Mouse (Mus musculus) embryo, embryonic 10.5 days (tissue): Measurements from ENCODE around the gene Cdh3.
A peak's percentile ranks its signal among the peaks of the same experiment; 100 is the strongest.
"Not testable (repeated sequence)": the region's sequence is repeated elsewhere in the genome, so short reads cannot be mapped to it uniquely, and the experiment has no call there.

Experiments
- DNase-seq: peaks from one replicate; pipeline ENCODE4 v3.0.0-alpha.2; 2015; ENCODE audit warnings: low spot score

The Cdh3 gene

GRCm38 (mm10) chr8:106571551-106572172 is 61.0 kb downstream of the Cdh3 start:
- DNase-seq = no peak

- DNase-seq = not testable (repeated sequence)
Measured at GRCm38 (mm10) chr8:106572175-106572574, 61.5 kb downstream of the Cdh3 start.

GRCm38 (mm10) chr8:106573168-106573567 is 62.5 kb downstream of the Cdh3 start, which contains the start of gene Gm10073:
Gm10073 (minus strand) TSS chr8:106573461.
- not testable (repeated sequence) for DNase-seq

DNA sequence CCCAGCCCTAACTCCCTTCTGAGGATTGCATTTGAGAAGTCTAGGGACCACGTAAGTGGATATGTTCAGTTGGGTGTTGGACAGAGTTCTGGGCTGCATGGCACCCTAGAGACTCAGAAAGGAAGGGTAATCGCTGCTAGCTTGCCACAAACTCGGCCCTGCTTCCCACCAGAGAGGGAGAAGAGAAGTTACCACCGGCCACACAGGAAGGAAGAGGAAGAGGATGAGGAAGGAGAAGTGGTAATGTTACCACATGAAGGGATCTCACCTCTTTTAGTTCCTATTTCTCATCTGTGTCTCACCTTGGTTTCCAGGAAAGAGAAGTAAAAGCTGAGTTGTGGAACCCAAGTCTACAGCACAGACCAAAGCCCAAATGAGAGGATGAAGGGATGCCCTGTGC is 63.6 kb downstream of the Cdh3 start:
- no peak for DNase-seq

GRCm38 (mm10) chr8:106576849-106577555 is 66.3 kb downstream of the Cdh3 start:
- no peak for DNase-seq

- no peak for DNase-seq
Measured at GRCm38 (mm10) chr8:106579510-106579909, 68.8 kb downstream of the Cdh3 start.

DNA sequence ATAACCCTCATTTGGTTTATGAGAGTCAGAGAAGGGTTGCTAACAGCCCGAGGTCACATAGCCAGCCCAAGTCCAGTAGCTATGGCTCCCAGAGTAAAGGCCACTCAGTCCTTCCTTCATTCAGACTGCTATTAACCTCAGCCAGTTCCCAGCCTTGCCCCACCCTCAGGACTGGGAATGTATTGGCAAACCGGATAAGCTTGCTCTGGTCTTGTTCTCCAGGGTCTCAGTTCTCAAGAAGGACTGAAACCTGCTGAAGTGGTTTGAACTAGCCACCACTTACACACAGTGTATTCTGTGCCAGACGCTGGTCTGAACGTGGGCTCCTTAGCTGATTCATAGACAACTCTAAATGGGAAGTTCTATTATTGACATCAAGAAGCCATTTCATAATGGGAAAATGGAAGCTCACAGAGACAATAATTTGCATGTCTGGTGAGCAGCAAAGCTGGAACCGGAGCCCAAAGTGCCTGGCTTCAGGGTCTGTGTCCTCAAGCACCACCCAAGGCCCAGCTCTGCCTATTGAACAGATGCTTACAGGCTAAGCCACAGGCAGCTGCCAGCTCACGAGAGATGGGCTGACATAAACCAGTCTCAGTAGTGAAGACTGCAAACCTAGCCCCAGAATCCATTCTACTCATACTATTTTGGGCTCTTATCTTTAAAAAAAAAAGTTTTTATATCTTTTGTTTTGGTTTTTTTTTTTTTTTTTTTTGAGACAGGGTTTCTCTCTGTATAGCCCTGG is 70.8 kb downstream of the Cdh3 start:
- no peak for DNase-seq

GRCm38 (mm10) chr8:106584942-106585670 is 74.4 kb downstream of the Cdh3 start:
- no peak for DNase-seq

GRCm38 (mm10) chr8:106585671-106586037 is 75.0 kb downstream of the Cdh3 start:
- DNase-seq = no peak

DNA sequence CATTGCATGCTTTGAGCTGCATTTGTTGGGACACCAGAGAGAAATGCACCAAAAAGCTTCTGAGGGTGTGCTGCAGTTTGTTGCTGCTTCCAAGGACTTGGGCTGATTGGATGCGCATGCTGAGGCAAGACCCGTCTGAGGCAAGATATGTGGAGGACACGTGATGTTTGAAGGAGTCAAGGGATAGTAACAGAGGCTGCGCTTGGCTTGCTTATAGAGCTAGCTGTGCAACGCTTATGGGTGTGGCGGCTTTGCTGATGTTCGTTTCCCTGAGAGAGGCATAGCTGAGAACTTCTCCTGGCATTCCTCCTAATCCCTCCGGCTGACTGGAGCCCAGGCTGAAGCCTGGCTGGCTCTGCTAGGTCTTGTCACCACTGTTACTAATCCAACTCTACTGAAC is 76.2 kb downstream of the Cdh3 start:
- no peak for DNase-seq

DNA sequence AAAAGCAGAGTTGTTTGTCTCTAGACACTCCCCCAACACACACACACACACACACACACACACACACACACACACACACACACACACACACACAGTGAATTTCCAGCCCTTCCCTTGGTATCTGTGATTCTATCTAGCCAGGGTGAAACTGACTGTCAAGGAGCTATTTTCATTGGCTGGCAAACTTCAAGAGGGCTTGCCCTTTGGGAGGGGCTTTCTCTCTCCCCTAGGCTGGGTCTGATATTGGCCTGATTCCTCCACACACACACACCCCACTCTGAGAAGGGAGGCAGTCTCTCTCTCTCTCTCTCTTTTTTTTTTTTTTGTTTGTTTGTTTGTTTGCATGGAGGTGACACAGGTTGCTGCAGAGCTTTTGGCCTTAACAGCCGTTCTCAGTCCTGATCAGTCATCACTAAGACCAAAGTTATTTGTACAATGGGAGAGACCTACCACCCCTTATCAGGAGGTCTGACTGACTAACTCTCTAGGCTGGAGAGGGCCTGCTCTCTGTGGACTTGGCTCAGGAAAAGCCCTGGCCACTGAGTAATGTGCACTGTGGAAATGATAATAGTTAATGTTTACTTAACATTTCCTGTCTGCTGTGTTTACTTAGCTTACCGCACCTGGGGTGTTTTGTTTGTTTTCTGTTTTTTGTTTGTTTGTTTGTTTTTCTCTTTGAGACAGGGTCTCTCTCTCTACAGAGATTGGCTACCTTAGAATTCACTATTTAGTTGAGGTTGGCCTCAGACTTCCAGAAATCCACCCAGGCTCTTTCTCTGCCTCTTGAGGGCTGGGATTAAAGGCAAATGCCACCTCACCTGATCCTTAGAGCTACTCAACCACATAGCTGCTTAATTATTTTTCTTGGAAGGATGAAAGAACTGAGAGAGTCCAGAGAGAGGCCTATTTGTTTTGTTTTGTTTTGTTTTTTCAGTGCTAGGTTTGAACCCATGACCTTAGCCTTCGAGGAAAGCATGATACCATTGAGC is 78.0 kb downstream of the Cdh3 start:
- DNase-seq = no peak

DNA sequence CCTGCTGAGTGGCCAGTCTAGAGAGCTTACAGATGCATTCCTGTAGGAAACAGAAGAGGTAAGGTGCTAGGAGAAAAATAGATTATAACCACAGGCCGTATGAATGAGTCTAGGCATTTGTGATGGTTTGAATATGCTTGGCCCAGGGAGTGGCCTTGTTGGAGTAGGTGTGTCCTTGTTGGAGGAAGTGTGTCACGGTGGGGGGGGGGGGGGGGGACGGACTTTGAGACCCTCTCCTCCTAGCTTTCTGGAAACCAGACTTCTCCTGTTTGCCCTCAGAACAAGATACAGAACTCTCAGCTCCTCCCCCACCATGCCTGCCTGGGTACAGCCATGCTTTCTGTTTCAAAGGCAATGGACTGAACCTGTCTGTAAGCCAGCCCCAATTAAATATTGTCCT is 81.8 kb downstream of the Cdh3 start:
- DNase-seq = no peak

DNA sequence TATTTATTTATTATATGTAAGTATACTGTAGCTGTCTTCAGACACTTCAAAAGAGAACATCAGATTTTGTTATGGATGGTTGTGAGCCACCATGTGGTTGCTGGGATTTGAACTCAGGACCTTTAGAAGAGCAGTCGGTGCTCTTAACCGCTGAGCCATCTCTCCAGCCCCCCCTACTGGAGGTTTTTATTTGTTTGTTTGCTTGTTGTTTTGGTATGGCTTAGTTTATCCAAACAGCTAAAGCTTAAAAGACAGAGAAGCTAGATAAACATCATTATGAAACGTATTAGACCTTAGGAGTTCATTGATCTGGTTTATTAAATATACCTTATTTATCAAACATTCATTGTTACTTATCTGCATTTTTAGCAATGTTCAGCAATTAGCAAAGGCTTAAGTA is 84.9 kb downstream of the Cdh3 start:
- not testable (repeated sequence) for DNase-seq

GRCm38 (mm10) chr8:106597067-106597466 is 86.4 kb downstream of the Cdh3 start:
- DNase-seq = no peak

DNA sequence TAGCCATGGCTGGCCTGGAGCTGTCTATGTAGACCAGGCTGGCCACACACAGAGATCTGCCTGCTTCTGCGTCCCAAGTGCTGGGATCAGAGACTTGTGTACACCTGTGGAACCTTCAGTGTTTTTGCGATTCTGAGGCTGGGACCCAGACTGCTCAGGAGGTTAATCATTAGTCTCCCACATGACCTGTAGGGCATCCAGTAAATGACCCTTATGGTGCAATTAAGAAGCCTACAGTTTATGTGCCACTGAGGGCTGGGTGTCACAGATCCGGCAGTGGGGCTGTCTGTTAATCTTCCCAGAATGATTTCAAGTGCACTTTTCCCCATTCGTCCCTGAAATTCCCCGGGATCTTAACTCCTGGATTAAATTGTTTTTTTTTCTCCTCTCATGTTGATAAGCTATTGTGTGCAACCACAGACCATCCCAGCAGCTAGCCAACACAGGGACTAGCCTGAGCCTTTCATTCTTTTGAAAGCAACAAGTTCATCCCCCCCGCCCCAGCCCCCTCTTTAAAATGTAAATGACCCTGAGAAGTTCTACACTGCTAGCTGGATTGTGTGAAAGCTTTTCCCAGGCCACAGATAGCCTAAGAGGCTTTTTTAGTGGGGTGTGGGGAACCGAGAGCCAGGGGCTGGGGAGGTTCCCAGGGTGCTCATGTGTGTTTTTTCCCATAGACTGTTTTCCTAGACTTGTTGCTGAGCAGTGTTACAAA is 88.7 kb downstream of the Cdh3 start:
- peak; percentile 44 for DNase-seq

DNA sequence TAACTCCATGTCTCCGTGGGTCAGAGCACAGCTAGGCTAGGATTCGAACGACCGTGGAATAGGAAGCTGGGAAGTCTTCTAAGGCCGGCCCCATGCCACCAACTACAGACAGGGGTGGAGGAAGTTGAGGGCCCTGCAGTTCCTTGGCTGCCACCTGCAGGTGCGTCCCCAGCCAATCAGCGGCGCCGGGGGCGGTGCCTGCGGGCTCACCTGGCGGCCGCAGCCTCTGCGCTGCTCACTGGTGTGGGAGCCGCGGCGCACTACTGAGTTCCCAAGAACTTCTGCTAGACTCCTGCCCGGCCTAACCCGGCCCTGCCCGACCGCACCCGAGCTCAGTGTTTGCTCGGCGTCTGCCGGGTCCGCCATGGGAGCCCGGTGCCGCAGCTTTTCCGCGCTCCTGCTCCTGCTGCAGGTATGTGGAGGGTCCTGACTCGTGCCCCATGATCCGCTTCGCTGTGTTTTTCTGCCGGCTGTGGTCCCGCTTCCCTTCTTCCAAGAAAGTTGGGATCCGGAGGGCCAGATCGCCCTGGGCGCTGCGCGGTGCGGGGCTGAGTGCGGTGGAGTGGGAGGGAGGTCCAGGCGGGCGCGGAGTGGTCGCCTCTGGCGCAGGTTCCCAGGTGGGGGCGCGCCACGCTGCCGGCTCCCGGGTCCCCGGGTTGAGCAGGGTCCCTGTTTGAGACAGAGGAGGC is 92.6 kb downstream of the Cdh3 start, which contains the start of gene Cdh1:
Gene Cdh1 (plus strand): TSS at position 221 of the 689 bp plus-strand sequence.
- DNase-seq = peak; percentile 39

- no peak for DNase-seq
Measured at GRCm38 (mm10) chr8:106603933-106604332, 93.2 kb downstream of the Cdh3 start.

- DNase-seq = no peak
Measured at GRCm38 (mm10) chr8:106605657-106606056, 95.0 kb downstream of the Cdh3 start.

- no peak for DNase-seq
Measured at GRCm38 (mm10) chr8:106606121-106606520, 95.4 kb downstream of the Cdh3 start.
